Mouse (Mus musculus) mesoderm, embryonic 11.5 days (tissue): ENCODE measurements around the gene March1.
"Not testable (repeated sequence)": the region's sequence is repeated elsewhere in the genome, so short reads cannot be mapped to it uniquely, and the experiment has no call there.

Experiments used
- DNase-seq: peaks from one replicate; pipeline ENCODE4 v3.0.0-alpha.2; 2012; ENCODE audit warnings: low read depth, low spot score

March1 gene

DNA sequence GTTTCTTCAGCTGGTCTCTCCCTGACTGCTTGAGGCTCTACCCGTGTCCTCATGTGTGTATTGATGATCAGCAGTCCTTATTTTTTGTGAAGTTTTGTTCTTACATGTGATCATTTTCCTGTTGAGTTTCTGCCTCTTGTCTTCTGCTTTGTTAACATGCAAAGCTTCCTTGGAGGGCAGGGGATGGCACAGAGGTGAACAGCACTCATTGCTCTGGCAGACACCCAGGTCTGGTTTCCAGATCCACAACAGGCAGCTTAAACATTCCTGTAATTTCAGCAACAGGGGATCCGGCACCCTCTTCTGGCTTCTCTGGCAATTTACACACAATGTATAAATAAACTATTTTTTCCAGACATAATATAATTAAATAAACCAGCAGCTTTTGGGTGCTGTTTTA lies 652.4 kb downstream of the March1 start:
- DNase-seq, result no peak

DNA sequence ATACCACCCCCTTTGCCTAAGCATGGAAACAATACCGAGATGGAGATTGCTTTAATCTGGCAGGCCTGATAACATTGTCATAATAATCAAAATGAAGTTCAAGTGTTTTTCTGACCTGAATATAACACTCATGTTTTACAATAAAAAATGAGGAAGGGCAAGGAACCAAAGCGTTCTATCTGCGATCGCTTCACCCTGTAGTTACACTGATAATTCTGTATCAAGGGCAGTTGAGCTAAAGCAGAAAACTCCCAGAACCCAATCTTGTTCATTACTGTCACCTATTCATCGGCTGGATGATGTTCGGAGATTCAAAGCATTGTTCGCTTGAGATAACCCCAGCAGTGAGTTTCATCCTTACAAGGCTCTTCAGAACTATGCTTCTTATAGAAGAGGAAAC lies 700.1 kb downstream of the March1 start:
- no peak for DNase-seq

DNA sequence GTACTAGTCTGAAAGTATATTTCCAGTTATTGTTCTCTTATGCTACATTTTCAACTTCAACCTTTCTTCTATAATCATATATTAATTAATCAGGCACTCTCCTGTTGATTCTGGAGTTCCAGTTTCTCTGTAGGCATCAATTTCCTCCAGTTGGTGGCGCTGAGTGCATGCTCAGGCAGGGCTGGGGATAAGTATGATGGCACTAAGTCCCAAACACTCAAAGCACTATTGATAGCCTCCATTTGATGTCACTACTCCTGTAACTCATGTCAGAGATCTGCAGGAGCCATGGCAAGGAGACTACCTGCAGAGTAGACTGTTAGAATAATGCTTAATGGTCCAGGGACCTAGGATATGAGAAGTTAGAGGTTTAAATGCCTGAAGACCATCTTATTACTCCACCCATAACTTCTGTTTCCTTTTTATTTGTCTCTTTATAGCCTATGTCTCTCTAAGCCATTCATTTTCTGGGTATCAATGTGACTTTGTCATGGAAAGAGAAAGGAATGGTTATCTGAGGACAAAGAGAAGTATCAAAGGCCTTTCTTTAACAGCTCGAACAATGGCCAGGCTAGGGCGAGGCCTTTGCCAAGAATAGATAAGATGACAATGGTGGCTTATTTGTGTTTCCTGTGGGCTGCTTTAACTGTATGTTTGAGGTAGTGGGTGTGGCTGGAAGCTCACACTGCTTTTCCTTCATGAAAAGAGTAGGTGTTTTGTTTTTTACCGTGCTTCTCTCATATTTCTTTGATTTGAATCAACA lies 705.5 kb downstream of the March1 start:
- DNase-seq, result no peak

DNA sequence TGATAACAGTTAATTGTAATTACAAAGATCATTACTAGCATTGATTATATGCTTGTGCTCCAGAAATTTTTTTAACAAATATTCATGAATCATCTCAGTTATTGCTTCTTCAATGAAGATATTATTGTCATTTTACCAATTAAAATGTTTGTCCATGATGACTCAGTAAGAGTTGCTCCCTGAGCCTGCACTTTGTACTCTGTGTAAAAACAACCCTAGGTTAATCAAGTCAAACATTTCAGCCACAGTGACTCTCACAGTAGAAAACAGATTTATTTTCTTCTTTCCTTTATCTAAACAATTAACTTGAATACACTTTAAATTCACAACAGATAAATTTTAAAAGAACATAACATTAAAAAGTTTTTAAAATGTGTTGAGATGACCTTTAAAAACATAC lies 708.7 kb downstream of the March1 start:
- DNase-seq, result no peak

DNA sequence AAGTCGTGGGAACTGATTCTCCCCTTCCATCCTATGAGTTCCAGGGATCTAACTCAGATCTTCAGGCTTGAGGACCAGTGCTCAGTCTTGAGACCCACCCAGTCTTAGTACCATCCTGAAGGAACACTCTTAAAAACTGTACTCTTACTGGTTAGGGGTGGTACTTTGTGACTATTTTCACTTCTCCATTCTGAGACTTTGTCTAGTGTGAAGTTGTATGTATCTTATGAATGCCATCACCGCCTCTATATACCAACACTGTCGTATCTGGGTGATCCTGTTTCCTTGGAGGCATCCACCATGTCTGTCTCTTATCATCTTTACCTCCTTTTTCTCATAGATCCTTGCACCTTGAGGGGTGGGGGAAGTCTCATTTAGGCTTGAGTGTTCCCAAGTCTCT lies 714.5 kb downstream of the March1 start:
- no peak for DNase-seq

DNA sequence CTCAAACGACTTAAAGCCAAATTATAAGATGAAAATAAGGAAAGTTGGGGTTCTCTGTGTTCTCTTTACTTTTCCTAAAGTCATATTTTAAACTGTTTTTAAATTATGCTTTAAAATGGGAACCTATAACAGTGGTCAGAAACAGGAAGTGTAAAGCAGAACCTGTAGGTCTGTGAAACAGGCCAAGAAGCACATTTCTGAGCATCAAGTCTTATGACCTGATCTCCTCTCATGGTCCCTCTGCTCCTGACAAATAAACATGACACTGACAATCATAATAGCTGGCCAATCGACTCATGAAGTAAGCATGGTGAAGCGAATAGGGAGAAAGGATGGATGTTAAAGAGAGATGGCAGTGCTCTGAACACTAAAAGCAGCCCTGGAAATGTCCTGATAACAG lies 716.6 kb downstream of the March1 start:
- no peak for DNase-seq

DNA sequence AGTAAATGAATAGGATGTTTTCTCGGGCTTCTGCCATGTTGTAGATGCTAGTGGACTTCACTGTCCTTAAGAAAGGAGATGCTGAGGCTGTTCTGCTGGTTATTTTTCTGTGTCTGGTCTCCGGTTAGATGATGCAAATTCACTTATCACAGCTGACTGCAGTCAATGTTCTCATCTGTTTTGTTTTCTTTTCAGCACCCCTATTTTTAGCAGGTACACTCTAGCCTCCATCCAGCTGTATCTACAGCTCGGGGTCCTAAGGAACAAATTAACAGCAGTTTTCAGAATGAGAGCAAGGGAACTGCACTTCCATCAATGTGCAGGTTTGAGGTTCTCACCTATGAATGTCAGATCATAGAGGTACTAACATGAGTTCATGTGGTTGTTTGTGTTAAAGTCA lies 721.9 kb downstream of the March1 start:
- no peak for DNase-seq

DNA sequence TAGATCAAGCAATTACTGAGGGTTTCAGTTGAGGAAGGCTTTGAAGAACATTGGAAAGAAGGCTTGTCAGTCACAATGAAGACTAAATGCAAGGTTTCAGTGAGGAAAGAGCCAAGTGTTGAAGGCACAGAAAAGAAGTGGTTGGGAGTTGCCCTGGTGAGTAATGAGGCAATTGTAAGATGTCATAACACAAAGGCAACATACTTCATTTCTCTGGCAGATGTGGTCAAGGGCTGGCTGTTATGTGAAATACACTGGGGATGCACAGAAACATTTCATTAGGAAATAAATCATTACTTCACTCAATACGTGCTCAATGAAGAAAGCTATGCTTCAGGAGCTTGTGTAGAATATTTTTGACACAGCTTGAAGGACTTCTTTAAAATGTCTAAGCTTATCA lies 725.2 kb downstream of the March1 start:
- DNase-seq, result no peak

DNA sequence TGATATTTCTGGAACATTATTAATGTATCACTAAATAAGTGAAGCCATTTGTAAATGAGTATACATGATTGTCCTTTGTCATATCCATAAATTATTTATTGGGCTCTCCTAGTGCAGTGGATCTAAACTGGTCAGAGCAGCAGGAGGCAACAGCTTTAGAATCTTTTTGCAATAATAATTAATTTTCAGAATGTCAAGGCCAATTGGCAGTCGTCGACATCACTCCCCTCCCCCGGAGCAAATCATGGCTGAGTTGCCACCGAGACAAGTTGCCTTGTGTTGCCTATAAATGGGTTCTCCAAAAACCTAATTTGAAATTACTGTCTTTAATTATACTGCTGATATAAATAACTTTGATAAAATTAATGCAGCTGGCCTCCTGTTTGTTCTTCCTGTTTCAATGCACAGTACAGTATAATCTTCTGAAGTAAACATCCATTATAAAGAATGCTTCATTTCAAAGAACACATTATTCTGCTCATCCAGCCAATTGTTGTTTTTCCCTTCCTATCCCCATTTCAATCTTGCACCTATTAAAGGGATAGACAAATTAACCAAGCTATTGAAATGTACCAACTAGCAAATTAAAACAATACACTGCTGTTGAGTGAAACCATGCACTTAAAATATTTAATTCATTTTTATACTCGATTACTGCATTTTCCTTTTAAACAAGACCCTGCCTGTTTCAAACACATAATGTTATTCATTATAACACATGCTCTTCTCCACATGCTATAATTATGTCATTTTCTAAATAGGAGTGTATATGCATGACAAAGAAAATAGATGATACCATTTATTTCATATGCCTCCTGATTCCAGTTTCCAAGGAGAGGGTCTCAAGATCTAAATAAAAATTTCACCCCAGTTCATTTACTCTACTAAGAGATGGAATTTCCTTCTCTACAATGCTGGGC lies 745.4 kb downstream of the March1 start:
- DNase-seq, result no peak

DNA sequence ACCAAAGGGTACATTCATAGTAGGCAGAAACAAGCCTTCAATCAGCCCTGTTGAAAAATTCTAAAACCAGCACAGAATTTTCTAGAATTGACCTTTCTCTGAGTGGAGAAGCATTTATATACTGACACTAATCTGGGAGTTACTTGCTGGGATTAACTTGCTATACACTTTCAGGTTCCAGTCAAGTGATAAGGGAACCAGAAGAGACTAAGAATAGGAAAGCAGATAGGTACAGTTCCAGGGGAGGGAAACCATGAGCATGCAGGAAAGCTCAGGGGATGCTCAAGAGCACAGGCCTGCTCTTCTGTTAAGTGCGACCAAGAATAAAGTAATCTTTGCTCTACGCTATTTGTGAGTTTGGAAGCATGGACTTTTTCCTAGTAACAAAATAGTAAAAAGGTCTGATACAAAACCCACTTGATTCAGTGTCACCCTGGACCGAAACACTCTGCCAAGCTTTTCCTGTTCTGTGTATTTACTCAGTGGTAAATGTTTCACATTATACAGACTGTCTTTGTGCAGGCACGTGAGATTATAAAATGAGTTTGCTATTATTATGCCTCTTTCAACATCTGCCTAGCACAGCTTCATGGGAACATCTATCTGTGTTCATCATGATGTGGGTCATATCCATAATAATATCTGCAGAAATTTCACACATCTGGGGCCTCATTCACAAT lies 766.1 kb downstream of the March1 start:
- no peak for DNase-seq

DNA sequence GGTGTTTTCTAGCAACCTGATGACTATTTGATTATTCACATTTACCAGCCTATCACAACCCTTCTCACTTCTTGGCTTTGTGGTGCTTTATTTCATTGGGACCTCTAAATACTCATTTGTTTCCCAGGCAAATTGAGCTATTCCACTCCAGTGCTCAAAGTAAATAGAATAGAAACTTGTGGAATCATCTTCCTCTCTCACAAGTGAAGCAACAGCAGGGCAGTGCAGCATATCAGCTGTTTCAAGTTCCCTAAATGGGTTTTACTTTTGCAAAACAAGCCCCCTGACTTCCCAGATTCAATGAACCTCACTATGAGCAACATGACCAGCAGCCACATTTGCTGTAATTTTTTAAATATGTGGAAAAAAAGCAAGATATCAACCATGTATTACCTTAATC lies 768.3 kb downstream of the March1 start:
- no peak for DNase-seq

DNA sequence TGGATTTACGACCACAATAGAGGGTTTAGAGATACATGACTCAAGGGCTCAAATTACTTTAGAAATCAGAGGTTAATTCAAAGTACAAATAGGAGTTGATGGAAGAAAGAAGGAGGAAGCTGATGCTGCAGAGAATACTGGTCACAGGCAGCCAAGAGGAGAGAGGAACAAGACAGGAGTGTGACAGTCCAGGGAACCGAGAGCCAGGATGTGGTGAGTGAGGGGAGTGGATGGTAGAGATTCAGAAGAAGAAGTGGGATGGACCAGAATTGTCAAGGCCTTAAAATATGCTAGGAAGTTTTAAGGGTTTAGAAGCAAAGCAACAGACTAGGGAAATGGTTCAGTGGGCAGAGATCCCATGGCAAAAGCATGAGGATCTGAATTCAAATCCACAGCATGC lies 771.0 kb downstream of the March1 start:
- DNase-seq, result no peak

DNA sequence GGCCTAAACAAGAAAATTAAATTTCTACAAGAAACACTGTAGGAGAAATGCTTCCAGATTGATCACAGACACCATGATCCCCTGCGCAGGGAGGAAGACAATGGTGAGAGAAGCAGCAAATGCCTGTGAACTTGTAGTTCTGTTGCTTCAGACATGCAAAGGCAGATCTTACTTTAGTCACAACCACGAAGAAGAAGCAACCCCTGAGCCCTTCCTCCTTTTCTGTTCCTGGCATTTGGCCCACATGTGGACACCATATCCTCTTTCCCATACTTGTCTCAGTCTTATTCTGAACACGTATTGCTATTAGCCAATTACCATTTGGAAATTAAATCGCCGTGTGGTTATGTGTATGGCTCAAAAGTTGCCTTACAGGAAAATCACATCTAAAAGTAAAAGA lies 773.9 kb downstream of the March1 start:
- no peak for DNase-seq

DNA sequence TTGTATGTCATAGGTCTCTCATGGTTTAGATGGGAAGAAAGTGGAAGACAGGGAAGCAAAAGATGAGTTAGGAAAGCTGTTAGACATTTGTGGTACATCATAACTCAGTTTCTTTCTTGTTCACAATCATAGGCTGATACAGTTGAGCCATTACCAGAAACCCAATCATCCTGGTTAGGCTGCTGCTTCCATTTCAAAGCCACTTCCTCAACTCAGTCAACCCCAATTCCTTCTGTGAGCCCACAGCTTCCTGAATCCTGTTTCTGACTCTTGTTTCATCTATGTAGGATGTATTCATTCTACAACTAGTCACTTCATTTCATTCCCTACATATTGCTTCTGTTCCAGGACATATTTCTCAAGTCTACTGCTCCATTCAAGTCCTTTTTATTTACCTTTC lies 775.2 kb downstream of the March1 start:
- DNase-seq, result no peak

DNA sequence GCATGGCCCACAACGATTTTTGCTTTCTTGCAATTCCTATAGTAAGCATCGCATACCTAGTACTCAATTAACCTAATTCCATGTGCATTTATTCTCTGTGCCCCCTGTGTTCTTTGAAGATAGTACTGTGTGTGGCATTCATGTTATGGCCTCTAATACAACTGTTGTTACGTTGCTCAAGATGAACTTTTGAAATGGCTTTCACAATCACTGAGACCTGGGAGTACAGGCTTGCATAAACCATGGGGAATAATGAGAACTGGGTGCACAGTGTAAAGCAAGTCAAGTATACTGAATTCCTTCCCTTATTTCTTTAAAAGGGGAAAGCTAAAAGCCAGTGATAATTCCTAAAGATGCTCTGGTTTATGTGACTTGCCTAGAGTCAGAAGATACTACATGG lies 776.4 kb downstream of the March1 start:
- DNase-seq, result no peak

DNA sequence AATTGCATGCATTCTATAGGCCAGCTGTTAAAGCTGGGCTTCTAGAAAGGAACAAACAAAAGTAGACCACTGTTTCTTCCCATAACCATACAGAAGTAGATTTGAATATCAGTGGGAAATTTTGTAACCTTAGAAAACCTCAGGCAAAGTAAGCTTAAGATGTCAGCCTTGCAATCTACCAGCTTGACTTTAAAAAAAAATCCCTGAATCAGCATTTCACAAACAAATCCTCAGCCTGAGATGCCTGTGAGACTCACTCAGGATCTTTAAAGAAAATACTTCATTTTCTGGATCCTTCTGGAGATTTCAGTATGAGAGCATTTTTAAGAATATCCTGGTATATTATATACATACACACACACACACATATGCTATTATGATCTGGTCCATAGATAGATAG lies 780.1 kb downstream of the March1 start:
- no peak for DNase-seq

DNA sequence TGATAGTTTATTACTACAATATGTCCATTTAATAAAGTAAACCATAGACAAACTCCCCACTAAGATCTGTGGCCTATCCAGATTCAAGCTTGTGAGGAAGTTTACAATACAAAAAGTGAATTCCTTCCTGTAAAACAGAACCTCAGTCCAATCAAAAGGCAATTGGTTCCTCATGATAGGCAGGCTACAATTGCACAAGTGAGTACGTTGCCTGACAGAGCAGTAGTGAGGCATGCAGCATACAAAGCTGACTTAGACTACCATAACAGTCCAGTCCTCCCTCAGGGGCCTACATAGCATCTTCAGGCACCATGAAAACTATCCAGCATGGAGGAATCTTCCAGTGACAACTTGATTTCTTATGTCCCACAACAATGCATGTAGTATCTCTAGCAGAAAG lies 782.4 kb downstream of the March1 start:
- no peak for DNase-seq

DNA sequence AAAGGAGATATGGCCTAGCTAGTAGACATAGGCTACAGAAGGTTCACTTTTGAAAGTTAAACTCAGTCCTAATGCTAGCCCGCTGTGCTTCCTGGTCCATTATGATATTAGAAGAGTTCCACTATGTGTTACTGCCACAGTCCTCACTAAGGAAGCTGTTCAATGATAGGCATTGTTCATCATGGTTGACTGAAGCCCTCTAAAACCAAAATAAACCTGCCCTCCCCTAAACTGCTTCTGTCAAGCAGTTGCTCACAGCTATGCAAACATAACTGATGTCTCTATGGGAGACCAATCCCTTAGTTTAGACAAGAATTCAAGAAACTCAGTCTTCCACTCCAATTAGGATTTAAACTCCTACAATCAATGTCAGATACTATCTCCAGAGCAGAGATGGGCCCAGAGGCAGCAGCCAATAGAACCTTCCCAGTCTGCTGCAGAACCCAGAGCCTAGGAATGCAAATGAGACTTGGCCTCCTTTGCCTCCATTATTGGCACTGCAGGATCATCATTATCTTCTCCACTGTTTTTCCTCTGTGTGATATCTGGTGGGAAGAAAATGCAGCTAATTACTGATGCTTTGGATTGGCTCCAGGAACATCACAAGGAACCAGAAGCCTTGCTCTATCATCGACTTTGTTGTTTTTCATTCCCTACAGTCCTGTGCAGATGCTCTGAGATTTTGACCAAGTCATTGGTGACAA lies 787.2 kb downstream of the March1 start:
- no peak for DNase-seq

DNA sequence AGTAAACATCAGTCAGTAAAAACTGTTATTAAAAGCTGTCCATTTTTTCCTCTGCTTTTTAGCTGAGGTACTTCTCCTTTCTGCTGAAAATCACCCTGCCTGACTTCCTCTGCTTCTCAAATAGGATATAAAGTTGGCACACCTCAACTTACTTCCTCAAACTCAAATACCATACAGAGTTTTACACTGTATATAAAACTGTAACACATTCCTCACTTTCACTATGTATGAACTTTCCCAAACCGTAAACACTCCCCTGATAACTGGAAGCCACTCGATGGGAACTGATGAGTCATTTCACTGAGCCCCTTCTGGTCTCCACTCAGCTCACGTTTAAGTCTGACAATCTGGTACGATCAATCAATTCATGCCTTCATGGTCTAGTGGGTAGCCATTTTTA lies 788.1 kb downstream of the March1 start:
- DNase-seq, result not testable (repeated sequence)

DNA sequence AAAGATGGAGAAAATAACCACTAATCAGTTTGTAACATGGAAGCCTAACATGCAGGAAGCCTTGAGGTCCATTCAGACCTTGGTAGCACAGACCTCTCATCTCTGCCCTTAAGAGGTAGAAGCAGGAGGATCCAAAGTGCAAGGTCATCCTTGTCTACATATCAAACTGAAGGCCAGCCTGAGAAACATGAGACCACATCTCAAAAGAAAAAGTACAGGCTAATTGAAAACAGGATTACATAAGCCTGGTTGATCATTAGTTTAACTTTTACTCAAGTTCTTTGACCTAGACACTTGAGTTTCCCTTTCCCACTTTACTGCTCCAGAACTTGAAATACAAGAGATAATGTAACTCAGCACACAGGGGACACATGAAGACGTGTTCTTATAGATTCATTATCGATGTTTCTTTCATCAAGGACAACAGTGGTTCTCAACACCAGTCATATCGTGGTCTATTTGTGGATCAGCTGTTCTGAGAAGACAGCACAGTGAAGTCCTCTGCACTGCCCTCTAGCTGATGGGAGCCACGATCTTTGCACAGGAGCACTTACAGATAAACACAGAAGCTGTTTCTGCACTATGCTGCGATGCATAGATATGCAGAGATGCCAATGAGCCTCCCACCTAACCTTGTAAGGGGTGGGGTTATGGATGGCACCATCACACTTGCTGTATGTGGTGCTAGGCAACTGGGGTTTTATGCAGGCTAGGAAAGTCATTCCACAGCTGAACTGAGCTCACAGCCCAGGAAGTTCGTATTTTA lies 789.1 kb downstream of the March1 start:
- no peak for DNase-seq

DNA sequence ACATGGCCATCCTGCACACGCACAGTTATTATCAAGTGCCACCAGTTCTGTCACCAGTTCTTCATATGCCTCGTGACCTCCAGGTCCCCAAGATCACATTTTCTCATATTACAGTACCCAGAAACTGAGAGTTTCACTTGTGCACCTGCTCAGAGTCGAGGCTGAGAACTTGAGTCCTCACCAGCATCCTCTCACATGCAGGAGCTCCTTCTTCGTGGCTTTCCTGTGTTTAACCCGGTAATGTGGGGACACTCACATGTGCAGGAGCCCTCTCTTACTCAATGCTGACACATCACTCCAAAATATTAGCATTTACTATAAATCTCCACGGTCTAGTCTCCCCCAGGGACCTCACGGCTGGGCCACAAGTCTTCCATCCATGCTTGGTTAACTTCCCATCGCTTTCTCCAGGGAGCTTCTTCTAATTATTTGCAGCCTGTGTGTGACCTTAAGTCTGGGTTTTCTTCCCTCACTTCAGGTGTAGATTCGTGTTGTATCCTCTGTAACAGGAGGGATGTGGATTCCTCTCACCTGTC lies 792.4 kb downstream of the March1 start:
- no peak for DNase-seq
